Mouse (Mus musculus) CD4-positive, CD25-positive, alpha-beta regulatory T cell, adult 4 months (primary cell): ENCODE data around the gene Ptpn5. TPM values are rescaled to one million over a fixed set of nuclear protein-coding genes. Genes with fewer than 3 reads are reported as not detected.

Experiments used
- ATAC-seq: one replicate; pipeline ENCODE4 v1.8.0; 2017
- polyA plus RNA-seq, 2 experiments: library from polyadenylated mRNA; unstranded; fragments of 100-300 nt; shearing (Covaris generic); gene quantifications; one replicate each; pipeline ENCODE4 v1.2.1; 2017

Ptpn5 gene
- polyA plus RNA-seq: 10 to 100 TPM in 1 of 2 experiments, 1 to 10 TPM in 1; 9.8 to 17.8 TPM

DNA sequence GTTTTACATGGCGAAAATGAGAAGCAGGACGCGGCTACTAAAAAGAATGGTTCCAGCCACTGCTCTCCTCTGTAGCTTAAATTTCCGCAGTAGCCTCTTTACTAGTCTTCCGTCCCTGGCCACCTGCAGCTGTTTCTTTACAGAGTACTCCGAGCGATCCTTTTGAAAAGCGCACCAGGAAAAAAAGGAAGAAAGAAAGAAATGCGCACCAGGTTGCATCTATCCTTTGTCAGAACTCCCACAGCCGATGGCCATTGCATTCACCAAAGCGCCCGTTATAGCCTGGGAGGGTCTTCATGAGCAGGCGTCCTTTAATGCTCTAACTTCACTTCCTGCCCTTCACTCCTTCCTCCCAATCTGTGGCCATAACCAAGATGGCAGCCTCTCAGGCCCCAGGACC, at the start of gene Ptpn5:
Ptpn5 (minus strand) TSS at position 354 of the 400 bp plus-strand sequence.
- ATAC-seq: no peak

DNA sequence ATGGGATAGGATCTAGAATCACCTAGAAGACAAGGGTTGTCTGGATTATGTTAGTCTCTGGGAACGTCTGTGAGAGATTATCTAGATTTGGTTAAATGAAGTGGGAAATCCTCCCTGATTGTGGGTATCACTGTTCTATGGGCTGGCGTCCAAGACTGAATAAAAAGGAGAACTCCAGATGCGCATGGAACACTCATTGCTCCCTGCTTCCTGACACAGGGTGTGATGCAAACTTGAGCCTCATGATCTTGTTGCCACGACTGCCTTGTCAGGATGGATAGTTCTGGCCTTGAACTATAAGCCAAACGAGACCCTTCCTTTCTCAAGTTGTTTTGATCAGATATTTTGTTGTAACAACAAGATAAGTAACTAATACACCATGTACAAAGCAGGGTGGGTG, 37.3 kb upstream of the Ptpn5 start:
- ATAC-seq: no peak

DNA sequence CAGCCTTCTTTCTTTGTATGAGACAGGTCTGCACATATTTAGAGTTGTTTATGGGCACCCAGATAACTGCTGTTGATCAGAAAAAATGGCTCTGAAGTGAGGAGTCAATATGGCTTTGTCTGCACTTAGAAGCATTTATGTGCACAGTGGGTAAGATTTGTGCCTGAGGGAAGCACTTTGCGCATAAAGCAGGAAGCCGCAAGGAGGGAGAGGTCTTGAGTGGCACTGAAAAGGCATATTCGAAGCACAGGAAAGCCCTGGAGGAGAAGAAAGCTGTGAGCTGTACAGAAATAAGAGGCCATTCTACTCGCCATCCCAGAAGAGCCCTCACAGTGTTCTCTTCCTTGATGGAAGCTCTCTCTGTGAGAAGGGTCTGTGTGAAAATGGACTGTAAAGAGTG, 31.5 kb upstream of the Ptpn5 start:
- no peak for ATAC-seq

DNA sequence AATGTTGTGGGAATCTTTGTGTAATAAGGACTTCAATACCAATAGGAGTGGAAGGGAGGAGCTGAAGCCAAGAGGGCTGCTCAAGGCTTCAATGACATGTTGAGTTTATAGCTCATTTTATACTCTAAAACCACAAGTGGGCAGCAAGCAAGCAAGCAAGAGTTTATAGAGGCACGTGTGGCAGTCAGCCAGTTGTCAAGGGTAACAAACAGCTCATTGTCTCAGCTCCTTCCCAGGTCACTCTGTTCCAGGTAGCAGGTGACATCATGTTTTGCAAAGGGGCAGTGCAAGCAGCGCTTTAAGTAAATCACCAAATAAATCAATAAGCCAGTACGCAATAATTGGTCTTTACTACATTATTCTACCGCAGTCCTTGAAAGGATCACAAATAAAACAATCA, 29.7 kb upstream of the Ptpn5 start:
- no peak for ATAC-seq

DNA sequence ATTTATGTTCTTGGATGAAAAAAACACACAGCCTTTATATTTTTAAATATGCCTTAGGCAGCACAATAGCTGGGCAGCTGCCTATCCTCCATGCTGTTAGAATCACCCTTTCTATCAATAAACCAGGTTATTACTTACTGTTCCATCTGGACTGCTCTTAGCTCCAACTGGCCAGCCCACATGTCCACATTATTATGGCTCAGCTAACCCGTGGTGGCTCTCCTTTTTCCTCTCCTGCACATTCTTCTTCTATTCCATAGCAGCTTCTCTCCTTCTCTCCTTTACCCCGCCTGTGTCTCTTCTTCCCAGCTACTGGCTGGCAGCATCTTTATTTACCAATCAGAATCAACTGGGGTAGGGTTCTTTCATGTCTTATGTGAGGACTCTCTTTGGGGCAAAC, 25.0 kb upstream of the Ptpn5 start:
- no peak for ATAC-seq

DNA sequence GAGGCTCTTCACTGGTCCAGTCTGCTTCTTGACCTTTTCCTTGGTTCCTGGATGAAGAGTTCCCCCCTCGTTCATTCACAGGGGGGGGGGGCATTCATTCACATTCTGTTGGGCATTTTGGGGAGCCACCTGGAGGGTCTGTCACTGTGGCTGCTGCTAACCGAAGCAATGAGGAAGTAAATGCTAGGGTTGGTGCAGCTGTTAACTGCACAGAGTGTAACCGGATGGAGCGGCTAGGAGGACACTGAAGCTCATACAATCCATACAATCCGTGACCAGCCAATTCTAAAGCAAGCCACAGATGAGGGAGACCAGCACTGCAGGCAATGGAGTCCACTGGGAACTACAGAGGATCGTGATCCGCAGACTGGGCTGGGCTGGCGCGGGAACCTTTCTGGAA, 24.3 kb upstream of the Ptpn5 start:
- ATAC-seq: no peak

DNA sequence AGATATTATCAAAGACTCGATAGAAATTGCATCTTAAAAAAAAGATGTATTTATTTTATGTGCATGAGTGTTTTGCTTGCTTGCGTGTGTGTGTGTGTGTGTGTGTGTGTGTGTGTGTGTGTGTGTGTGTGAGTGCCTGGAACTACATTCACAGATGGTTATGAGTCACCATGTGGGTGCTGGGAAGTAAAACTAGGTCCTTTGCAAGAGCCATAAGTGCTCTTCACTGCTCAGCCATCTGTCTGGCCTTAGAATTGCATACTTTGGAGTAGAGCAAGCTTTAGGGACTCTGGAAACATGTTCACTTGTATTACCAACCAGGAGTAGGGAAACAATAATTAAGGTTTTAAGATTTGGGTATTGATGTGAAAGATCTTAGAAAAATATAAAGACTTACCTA, 22.4 kb upstream of the Ptpn5 start:
- no peak for ATAC-seq

DNA sequence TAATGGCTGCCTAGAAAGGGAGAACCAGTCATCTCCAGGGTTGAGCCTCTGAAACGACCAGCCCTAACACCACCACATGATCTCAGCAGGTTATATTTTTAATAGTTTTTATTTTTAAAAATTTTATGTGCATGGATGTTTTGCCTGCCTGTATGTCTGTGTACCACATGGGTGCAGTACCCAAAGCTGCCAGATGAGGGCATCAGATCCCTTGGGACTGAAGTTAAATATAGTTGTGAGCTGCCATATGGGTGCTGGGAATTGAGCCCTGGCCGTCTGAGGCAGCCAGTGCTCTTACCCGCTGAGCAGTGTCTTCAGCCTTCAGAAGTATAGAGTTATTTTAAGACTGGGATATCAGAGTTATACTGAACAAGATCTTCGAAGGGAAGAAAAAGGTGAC, 21.9 kb upstream of the Ptpn5 start:
- no peak for ATAC-seq

DNA sequence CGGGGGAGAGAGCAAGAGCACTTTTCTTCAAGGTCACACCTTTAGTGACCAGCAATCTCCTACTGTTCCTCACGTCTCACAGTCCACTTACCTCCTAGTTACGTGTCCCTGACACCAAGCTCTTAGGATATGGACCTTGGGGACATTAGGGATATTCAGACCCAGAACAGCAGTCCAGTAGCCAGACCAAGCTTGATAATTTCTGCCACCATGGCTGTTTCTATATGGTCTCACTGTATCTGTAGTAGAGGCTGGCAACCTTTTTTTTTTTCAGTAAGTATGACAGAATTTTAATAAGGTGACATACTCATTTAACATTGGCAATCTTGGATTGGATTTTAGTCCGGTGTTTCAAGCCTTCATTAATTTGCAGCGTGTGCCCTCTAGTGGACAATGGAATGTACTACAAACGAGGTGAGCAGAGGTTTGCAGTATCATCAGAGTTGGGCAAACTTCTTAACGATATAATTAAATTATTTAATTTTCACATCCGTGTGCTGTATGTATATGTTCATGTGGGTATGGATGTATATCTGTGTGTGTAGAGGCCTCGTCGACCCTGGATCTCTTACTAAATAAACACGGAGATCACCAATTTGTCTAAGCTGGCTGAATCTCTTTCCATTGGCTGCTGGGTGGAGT, 17.1 kb upstream of the Ptpn5 start:
- peak; percentile 79 for ATAC-seq

DNA sequence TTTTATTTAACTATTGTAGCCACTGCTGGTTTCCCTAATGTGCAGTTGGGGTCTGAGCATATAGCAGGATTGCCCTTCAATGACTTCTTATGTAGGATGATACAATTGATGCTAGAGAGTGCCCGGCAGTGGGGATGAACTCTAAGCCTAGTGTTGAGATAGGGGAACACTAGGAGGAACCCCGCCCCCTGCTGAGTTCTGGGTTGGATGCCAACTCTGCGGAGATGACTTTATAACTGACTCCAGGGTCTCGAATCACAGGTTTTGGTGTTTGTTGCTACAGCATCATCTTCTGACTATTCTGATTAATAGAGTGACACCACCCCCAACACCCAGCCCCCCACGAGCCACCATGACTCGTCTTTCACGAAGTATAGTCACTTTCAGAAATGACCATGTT, 14.8 kb upstream of the Ptpn5 start:
- ATAC-seq: no peak

DNA sequence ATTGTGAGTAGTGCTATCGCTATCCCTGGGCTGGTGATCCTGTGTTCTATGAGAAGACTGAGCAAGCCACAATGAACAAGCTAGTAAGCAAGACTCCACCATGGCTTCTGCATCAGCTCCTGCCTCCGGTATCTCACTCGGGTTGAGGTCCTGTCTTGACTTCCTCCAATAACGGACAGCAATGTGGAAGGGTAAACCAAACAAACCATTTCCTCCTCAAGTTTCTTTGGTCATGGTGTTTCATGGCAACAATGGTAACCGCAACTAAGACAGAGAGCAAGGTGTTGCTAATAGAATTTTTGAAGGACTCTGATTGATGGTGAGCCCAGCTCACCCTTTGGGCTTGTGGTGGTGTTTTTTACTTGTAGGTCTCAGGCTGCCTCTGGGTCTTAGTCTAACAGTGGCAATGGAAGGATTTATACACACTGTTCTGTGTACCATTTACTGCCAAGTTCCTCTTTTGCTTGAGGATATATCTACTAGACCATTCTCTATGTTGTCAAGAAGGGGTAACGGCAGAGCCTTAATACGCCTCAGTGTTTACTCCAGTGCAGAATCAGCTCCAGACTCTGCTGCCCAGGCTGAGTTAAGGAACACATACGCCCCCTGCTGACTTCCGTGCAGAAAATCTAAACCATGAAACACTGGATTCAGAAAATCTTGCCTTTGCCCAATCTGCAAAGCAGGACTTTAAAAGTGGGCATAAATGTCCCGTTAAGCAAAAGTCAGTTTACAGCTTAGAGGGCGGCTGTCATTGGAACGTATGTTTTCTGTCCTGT, 12.7 kb upstream of the Ptpn5 start:
- ATAC-seq: peak; percentile 62

DNA sequence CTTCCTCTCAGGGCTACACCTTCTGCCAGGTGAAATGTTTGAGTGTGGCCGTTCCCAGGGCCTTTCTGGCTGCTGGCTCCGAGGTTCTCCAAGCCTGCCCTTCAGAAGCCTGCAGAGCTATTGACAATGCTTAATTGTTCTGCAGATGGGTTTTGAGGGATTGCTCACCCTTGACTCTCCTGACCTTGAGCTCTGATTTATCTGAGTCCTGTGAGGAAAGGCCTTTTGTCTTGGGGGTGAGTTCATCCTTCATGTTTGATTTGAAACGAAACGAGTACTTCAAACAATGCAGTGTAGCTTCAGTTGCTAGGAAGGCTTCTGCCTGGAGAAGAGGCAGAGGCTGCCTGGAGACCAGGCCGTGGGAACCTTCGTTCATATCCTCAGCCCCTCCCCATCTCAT, 10.8 kb upstream of the Ptpn5 start:
- ATAC-seq: no peak

DNA sequence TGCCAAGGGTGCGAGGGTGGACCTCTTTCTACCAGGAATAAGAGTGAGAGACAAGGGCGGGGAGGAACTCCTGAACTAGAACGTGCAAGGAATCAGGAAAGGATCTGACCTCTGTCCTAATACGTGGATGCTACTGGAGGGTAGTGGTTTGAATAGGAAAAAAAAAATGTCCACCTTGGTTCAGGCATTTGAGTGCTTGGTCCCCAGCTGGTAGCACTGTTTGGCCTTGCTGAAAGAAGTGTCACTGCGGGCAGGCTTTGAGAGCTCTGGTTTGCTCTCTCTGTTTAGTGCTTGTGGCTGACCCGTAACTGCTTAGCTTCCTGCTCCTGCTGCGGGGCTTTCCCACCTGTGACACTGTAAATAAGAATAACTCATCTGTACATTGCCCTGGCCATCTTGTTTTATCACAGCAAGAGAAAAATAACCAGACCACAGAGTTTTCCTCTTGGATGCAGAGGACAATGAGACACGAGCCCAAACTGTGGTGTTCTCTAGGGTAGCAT, 6.4 kb upstream of the Ptpn5 start:
- peak; percentile 58 for ATAC-seq

DNA sequence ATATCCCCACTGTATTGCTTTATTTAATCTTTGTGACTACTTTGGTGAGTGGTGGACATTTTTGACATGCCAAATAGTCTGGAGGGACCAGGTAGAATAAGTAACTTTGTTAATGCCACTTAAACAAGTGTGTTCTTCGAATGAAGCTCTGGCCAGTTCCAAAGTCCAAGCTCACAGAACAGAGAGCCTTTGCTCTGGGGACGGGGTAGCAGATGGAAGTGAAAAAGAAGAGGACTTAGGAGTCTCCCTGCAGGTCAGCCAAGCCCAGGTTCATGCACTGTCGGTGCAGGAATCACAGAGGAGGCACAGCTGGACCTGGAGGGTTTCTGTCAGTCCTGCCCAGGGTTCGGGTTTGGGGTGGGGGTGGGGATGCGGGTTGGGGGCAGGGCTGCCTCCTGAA, 1.1 kb upstream of the Ptpn5 start:
- ATAC-seq: no peak

DNA sequence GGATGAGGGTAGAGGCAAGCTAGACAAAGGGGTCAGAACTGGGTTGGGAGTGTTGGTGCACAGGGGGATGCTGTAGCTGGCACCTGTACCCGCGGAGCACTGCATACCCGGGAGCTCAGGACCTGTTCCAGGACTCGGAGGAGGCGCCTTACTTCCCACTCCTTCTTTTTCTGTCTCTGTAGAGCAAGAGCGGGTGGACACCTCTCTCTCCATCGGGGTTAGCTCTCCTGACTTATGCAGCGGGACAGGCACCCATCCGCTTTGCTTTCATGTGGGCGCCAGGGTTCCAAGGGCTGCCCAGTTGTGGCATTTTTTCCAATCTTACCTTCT, 588 bp downstream of the Ptpn5 start:
- ATAC-seq: no peak

DNA sequence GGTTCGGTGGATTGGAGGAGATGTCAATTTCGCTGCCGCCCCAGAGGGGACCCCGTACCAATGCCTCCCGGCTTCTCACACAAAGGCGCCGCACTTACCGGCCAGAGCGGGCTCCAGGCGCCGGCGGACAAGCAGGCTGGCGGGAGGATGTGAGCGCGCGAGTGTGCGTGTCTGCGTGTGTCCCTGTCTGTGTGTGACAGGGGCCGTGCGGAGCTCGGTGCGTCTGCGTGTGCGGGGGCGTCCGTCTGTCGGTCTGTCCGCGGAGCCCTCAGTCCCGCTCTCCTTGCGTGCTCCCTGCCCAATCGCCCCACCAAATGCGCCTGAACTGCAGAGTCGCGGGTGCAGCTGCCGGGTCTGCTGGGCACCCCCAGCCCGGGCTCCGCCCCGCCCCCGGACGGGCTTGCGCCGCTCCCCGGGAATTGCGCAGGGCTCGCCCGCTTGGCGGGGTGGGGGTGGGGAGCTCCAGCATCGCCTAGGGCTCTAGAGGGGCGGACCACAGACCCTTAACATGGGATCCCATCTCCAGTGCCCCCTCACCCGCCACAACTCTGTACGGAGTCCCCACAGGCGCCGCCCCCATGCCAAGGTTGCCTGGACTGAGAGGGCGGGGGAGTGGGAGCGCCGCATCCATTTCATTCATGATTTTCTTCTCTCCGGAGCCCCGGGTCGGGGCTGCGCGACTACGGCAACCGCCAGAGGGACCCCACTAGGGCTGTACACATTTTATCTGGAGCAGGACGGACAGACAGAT, 1.1 kb downstream of the Ptpn5 start:
- ATAC-seq: no peak

DNA sequence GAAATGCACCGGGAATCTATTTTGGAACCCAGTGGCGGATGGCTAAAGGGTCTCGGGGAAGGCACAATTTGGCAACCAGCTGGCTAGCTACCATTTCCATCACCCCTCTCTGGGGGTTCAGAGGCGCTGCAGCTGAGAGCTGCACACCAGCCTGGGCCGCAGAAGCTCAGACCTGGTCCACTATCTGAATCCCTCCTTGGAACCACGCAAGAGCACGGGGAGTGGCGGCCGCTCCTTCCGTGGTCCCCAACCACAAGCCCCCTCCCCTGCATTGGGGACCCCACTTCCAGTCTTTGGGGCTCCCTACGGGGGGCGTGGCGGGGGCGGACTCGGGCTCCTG, 1.7 kb downstream of the Ptpn5 start:
- no peak for ATAC-seq

DNA sequence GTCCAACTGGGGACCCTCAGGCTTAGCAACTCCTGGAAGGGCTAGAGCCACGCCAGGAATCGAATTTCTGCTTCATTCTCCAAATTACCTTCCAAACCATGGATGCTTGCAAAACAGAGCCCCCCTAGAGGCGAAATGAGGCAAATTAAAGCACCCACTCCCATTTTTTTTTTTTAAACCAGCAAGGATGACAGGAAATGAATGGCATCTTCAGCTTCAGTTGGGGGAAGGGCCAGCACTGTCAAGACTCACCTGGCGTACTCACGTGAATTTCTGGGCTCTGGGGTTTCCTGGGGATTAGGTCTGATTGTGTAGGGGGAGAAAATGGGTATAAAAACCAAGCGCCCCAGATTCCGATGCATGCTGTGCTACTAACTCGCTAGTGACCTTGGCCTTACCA, 2.2 kb downstream of the Ptpn5 start:
- ATAC-seq: no peak

DNA sequence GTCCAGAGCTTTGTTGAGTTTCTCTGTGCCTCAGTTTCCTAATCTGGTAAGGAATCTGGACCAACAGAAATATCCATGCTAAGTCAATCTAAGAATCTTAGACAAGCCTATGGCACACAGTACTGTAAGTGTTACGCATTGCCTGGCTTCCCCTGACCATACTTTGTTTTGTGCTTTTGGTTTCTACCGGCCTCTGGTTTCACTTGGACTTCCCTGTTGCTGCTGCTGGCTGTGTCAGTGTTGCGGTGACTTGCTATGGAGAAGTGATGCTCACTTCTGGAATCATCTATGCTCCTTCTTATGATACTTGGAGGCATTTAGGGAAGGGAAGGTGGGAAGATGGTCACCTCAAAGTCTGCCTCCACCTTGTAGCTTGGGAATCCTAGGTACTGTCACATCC, 11.5 kb downstream of the Ptpn5 start:
- no peak for ATAC-seq

DNA sequence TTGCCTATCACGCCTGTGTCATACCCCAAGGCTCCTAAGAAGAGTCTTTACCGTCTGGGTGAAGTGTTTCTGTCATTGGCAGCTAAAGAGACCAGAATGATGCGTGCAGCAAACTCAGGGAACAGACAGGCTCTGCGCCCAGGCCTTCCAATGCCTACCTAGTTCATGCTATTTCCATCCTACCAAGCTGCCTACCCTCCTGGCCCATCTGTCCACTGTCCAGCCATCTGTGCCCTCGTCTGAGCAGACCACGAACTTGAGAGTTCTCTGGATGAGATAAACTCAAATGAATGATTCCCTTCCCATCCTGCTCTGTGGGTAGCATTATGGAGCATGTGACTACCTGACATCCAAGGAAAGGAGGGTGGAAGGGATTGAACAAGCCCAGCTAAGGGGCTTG, 16.8 kb downstream of the Ptpn5 start:
- ATAC-seq: no peak

DNA sequence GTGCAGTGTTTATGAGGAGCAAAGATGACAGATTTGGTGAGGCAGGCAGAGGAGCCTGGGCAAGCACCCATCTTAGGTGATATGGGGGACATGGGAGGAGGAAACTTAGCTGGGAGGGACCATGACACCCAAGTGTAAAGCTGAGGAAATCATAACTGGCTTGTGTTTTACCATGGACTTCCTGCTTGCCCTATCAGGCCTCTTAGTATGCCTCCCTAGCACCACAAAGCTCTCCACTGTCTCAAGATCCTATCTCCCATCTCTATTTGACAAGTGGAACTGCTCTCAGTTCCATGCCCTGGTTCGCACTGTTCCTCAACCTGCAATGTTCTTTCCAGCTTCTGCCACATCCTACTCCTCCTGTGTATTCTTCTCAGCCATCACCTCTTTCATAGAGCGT, 18.0 kb downstream of the Ptpn5 start:
- ATAC-seq: no peak

DNA sequence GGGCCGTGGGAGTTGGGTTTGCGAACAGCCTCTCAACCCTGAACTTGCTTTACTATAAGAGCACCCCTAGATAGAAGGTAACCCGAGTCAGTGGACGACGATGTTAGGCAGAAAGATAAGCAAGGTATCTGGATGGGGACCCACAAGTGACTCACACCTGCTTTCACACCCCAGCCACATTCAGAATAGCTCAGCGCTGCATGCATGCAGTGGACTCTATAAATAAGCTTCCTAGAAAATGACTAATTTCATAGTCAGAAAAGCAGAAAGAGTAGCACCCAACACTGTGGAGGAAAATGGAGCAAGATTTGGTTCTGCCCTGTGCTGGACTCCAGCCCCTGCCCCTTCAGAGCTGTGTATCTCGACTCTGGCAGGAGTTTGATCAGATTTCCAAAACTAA, 20.1 kb downstream of the Ptpn5 start:
- ATAC-seq: no peak

DNA sequence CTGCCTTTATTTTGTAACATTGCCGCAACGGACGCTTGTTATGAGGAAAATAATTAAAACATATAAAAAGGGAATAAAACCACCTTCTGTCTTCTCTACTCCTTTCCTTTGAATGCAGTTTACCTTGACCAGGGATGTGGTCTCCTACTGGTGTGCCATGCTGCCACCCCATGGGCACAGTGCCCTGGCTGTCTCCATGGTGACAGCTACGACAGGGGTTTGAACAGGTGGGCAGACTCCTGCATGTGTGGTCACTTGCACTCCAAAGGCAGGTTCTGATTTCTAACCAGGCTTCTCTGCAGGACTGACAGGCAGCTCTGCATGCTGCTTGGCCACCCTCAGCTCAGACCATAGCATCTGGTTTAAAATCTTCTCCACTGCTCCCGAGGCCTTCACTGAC, 21.4 kb downstream of the Ptpn5 start:
- no peak for ATAC-seq

DNA sequence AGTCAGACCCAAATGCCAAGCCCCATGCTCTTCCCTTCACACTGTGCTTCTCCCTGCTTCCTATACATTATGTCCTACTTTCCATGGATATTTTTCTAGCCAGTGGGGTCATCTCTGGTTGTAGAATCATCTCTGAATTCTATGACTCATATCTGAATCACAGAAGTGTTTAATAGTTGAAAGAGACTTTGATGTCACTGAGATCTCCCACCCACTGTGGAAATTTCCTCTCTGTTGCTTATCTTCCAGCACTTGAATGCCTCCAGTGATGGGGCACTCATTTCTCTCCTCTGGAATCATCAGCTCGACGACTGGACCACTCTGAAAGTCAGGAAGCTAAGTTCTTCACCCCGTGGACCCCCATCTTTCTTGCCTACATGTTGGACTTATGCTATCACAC, 22.4 kb downstream of the Ptpn5 start:
- ATAC-seq: peak; percentile 40
